In genomic region chr17:86040221-86040984, GRCm38 (mm10) we compare ENCODE assay signal across 22 mouse cellular contexts.
DNase-seq lines count a peak whose midpoint lies in the region; ATAC-seq and TF ChIP-seq lines count a peak whose summit lies in the region.
"Had no signal": no experiment of that assay in that cellular context is flagged by ENCODE, and none has a peak within 500 bp of the region (broad histone marks: within the 10 kb centered on the region; RNA-seq: fewer than 3 reads in every experiment).

No protein-coding gene starts in this region.

- no peaks in the 10 kb centered on the region for H3K27me3 ChIP-seq in liver, adult 2 months (ENCODE audit: control insufficient read depth, insufficient read depth, low read length)
- H3K27me3 ChIP-seq in liver, embryonic 12.5 days (replicated peaks) = no peaks in the 10 kb centered on the region
- H3K27me3 ChIP-seq in limb, embryonic 14.5 days (ENCODE audit: control insufficient read depth, insufficient read depth, low read length) = no peaks in the 10 kb centered on the region
- H3K27me3 ChIP-seq: embryonic facial prominence, embryonic 12.5 days; hindbrain, embryonic 12.5 days; Patski had no signal

- WGBS in liver, adult 2 months = 74% methylated on average over 13 of the region's 13 CpGs
- 78% methylated on average over 13 of the region's 13 CpGs for WGBS in liver, embryonic 12.5 days (ENCODE audit: insufficient replicate concordance)
- WGBS in limb, embryonic 14.5 days = 40% methylated on average over 13 of the region's 13 CpGs

- peak; percentile 18 to 25 for DNase-seq in cerebellum, postnatal 10 days
- no peak for DNase-seq in cerebellum, adult 11 months
- peak; percentile 65 for DNase-seq in liver, adult 2 months (ENCODE audit: extremely low read depth, low read depth, low spot score)
- DNase-seq in brain, adult 2 months (ENCODE audit: low read depth, low spot score) = peak; percentile 32
- peak; percentile 54 for DNase-seq in limb, embryonic 14.5 days (ENCODE audit: low spot score)
- no peak for DNase-seq in right cerebral cortex, adult 2 months (ENCODE audit: low spot score in 2 of 2)
- DNase-seq: adrenal gland, adult 8-10 months; B cell, adult 2 months; heart, postnatal 14 days; kidney, adult 9 months; right cerebral cortex, adult 18-20 months had no signal

- H3K9ac ChIP-seq in liver, adult 2 months (ENCODE audit: low read depth, low read length) = no peak overlapping the region
- no peak overlapping the region for H3K9ac ChIP-seq in liver, embryonic 12.5 days
- H3K9ac ChIP-seq in limb, embryonic 14.5 days (ENCODE audit: low read depth, low read length, severe bottlenecking) = no peak overlapping the region
- H3K9ac ChIP-seq: embryonic facial prominence, embryonic 12.5 days; hindbrain, embryonic 12.5 days; lung, embryonic 14.5 days had no signal

- TF ChIP-seq CTCF in liver, adult 2 months (IDR thresholded peaks at IDR 0.05; ENCODE audit: low read depth, low read length) = no peak

- no peak for TF ChIP-seq POLR2A in liver, adult 2 months (IDR thresholded peaks at IDR 0.05; ENCODE audit: extremely low read depth, insufficient read depth, low read length)
- TF ChIP-seq POLR2A in limb, embryonic 14.5 days (IDR thresholded peaks at IDR 0.05; ENCODE audit: borderline replicate concordance, extremely low read depth, insufficient read depth, insufficient read length) = no peak

- ATAC-seq in liver, embryonic 12.5 days = no peak
- peak; percentile 58 for ATAC-seq in limb, embryonic 14.5 days (ENCODE audit: low FRiP score, low read depth)
- ATAC-seq: inflammation-experienced regulatory T-cells, adult 6 months; Patski had no signal

- no peak overlapping the region for H3K4me2 ChIP-seq in liver, embryonic 12.5 days
- H3K4me2 ChIP-seq in limb, embryonic 14.5 days (replicated peaks; ENCODE audit: low read depth, low read length, severe bottlenecking) = no peak overlapping the region
- H3K4me2 ChIP-seq: embryonic facial prominence, embryonic 12.5 days; heart, embryonic 11.5 days; hindbrain, embryonic 12.5 days; liver, embryonic 11.5 days; lung, embryonic 14.5 days had no signal

- no peaks in the 10 kb centered on the region for H3K4me1 ChIP-seq in liver, adult 2 months (ENCODE audit: control insufficient read depth, insufficient read depth, low read length)
- no peaks in the 10 kb centered on the region for H3K4me1 ChIP-seq in liver, embryonic 12.5 days
- peaks cover 26% of the 10 kb centered on the region for H3K4me1 ChIP-seq in limb, embryonic 14.5 days (ENCODE audit: control insufficient read depth, insufficient read depth, low read length)

- peaks cover 3% of the 10 kb centered on the region; the same call in 1 of the 2 replicates for H3K36me3 ChIP-seq in liver, adult 2 months (ENCODE audit: control insufficient read depth, insufficient read depth, low read length)
- 0 out of 2 replicates have a peak, but pooled peaks cover 4% of the 10 kb centered on the region for H3K36me3 ChIP-seq in liver, embryonic 12.5 days
- no peaks in the 10 kb centered on the region for H3K36me3 ChIP-seq in limb, embryonic 14.5 days (ENCODE audit: control insufficient read depth, insufficient read depth, low read length)
- H3K36me3 ChIP-seq: embryonic facial prominence, embryonic 12.5 days; hindbrain, embryonic 12.5 days; midbrain, embryonic 10.5 days had no signal

- H3K9me3 ChIP-seq in liver, embryonic 12.5 days (replicated peaks) = no peaks in the 10 kb centered on the region
- no peaks in the 10 kb centered on the region for H3K9me3 ChIP-seq in limb, embryonic 14.5 days (ENCODE audit: control insufficient read depth, low read length)
- H3K9me3 ChIP-seq: embryonic facial prominence, embryonic 12.5 days; hindbrain, embryonic 12.5 days; midbrain, embryonic 10.5 days had no signal

- no peaks in the 10 kb centered on the region for H3K79me2 ChIP-seq in liver, adult 2 months (ENCODE audit: control insufficient read depth, insufficient read depth, low read length)

- no peak overlapping the region for H3K4me3 ChIP-seq in liver, adult 2 months (ENCODE audit: insufficient read depth, low read depth, low read length)
- H3K4me3 ChIP-seq in liver, embryonic 12.5 days = no peak overlapping the region
- H3K4me3 ChIP-seq in limb, embryonic 14.5 days (replicated peaks; ENCODE audit: low read length) = no peak overlapping the region
- H3K4me3 ChIP-seq: embryonic facial prominence, embryonic 12.5 days; hindbrain, embryonic 12.5 days; left cerebral cortex, adult 2 months; midbrain, embryonic 10.5 days had no signal

- no peak overlapping the region for H3K27ac ChIP-seq in liver, adult 2 months (replicated peaks; ENCODE audit: insufficient read depth, low read depth, low read length)
- H3K27ac ChIP-seq in liver, embryonic 12.5 days = no peak overlapping the region
- H3K27ac ChIP-seq in limb, embryonic 14.5 days (replicated peaks; ENCODE audit: low read depth, low read length) = no peak overlapping the region
- H3K27ac ChIP-seq: embryonic facial prominence, embryonic 12.5 days; left cerebral cortex, adult 2 months; macrophage; midbrain, embryonic 10.5 days had no signal

Comparison
In these comparisons a context has a peak if more than half of its experiments do, and no peak if none do; other contexts are left out.
1. DNase-seq: peak in cerebellum, postnatal 10 days (2 of 2), liver, adult 2 months (single experiment), brain, adult 2 months (single experiment) and limb, embryonic 14.5 days (single experiment); none in cerebellum, adult 11 months (single experiment) and right cerebral cortex, adult 2 months (0 of 2).